Mouse (Mus musculus): ENCODE results near the gene Ibsp.
A peak's percentile ranks its signal among the peaks of the same experiment; 100 is the strongest.

Ibsp gene

GRCm38 (mm10) chr5:104298994-104299393, at the start of gene Ibsp:
TSS of gene Ibsp (plus strand) at chr5:104299171.
- no peak for ATAC-seq (ENCODE audit: low TSS enrichment)

GRCm38 (mm10) chr5:104251811-104252210, 47.2 kb upstream of the Ibsp start:
- no peak for ATAC-seq (ENCODE audit: low TSS enrichment)

GRCm38 (mm10) chr5:104256585-104256984, 42.4 kb upstream of the Ibsp start:
- ATAC-seq (ENCODE audit: low TSS enrichment), result no peak

- ATAC-seq (ENCODE audit: low TSS enrichment), result no peak
Observed at GRCm38 (mm10) chr5:104261908-104262461, 37.0 kb upstream of the Ibsp start.

- no peak for ATAC-seq (ENCODE audit: low TSS enrichment)
Observed at GRCm38 (mm10) chr5:104263014-104263776, 35.8 kb upstream of the Ibsp start.

GRCm38 (mm10) chr5:104294201-104294600, 4.8 kb upstream of the Ibsp start:
- no peak for ATAC-seq (ENCODE audit: low TSS enrichment)

GRCm38 (mm10) chr5:104314073-104314472, 15.1 kb downstream of the Ibsp start:
- no peak for ATAC-seq (ENCODE audit: low TSS enrichment)

GRCm38 (mm10) chr5:104325029-104325428, 26.1 kb downstream of the Ibsp start, which contains the start of gene Mepe:
TSS of gene Mepe (plus strand) at chr5:104325329.
- no peak for ATAC-seq (ENCODE audit: low TSS enrichment)

- peak; percentile 38; the same call in 1 of the 2 replicates for ATAC-seq (ENCODE audit: low TSS enrichment)
Observed at GRCm38 (mm10) chr5:104326884-104327283, 27.9 kb downstream of the Ibsp start.

GRCm38 (mm10) chr5:104327389-104327788, 28.4 kb downstream of the Ibsp start:
- peak; percentile 55 for ATAC-seq (ENCODE audit: low TSS enrichment)

GRCm38 (mm10) chr5:104327876-104328275, 28.9 kb downstream of the Ibsp start:
- no peak for ATAC-seq (ENCODE audit: low TSS enrichment)

- no peak for ATAC-seq (ENCODE audit: low TSS enrichment)
Observed at GRCm38 (mm10) chr5:104328317-104328850, 29.4 kb downstream of the Ibsp start.

- peak; percentile 86 for ATAC-seq (ENCODE audit: low TSS enrichment)
Observed at GRCm38 (mm10) chr5:104329381-104329780, 30.4 kb downstream of the Ibsp start.

- ATAC-seq (ENCODE audit: low TSS enrichment), result peak; percentile 36; the same call in 1 of the 2 replicates
Observed at GRCm38 (mm10) chr5:104330088-104330487, 31.1 kb downstream of the Ibsp start.

GRCm38 (mm10) chr5:104332296-104332695, 33.3 kb downstream of the Ibsp start:
- no peak for ATAC-seq (ENCODE audit: low TSS enrichment)

- peak; percentile 45 for ATAC-seq (ENCODE audit: low TSS enrichment)
Observed at GRCm38 (mm10) chr5:104333231-104333640, 34.3 kb downstream of the Ibsp start.

- no peak for ATAC-seq (ENCODE audit: low TSS enrichment)
Observed at GRCm38 (mm10) chr5:104333643-104334042, 34.7 kb downstream of the Ibsp start.

GRCm38 (mm10) chr5:104334516-104334915, 35.5 kb downstream of the Ibsp start:
- 0 out of 2 replicates have a peak, but pooled peaks have one; percentile 46 for ATAC-seq (ENCODE audit: low TSS enrichment)

- ATAC-seq (ENCODE audit: low TSS enrichment), result no peak
Observed at GRCm38 (mm10) chr5:104335962-104336361, 37.0 kb downstream of the Ibsp start.

- ATAC-seq (ENCODE audit: low TSS enrichment), result no peak
Observed at GRCm38 (mm10) chr5:104337491-104337890, 38.5 kb downstream of the Ibsp start.

- peak; percentile 90 for ATAC-seq (ENCODE audit: low TSS enrichment)
Observed at GRCm38 (mm10) chr5:104339009-104339408, 40.0 kb downstream of the Ibsp start.

GRCm38 (mm10) chr5:104339706-104340512, 40.9 kb downstream of the Ibsp start:
- ATAC-seq (ENCODE audit: low TSS enrichment), result peak; percentile 82

Measured in frontal cortex, adult (tissue).